Mouse (Mus musculus): ENCODE results near the gene Atpif1. TPM values are rescaled to one million over a fixed set of nuclear protein-coding genes. Genes with fewer than 3 reads are reported as not detected.

Atpif1 gene
- total RNA-seq, 2 experiments from 2014 or later: 584 to 591 TPM

DNA sequence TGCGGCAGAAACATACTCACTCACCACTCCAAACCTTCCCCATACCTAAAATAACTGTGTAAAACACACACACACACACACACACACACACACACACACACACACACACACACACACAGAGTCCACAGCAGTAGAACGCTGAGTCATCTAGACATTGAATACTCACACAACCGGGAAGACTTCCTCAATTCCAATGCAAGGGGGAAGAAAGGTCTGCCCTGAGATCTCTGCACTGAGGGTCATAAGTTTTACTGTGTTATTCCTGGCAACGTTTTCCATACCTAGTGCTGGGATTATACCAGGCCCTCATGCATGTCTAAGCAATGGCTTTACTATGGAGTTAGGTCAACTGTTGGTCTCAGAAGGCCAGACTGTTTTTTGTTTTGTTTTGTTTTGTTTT lies 4.1 kb downstream of the Atpif1 start:
- DNase-seq (ENCODE audit: low spot score in 2 of 2): no peak

DNA sequence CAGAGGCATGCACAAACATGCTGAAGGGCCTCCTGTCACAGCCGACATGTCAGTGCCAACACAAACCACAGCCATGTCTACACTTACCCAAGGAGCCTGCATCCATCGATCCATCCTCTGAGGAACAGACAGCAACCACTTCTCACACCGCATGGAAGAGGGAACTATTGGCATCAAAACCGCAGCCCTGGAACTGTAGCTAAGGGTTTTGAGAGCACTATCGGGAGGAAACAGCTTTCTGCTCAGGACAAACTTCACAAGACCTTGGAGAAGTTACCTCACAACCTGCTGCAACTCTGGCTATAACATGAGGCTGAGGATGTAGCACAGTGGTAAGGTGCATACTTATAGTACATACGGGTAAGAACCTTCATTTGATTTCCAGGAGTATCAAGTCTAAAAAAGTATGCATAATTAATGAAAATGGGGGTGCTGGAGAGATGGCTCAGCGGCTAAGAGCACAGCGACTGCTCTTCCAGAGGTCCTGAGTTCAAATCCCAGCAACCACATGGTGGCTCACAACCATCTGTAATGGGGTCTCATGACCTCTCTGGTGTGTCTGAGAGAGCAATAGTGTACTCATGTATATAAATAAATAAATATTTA lies 5.4 kb downstream of the Atpif1 start:
- no peak for DNase-seq (ENCODE audit: low spot score in 2 of 2)

DNA sequence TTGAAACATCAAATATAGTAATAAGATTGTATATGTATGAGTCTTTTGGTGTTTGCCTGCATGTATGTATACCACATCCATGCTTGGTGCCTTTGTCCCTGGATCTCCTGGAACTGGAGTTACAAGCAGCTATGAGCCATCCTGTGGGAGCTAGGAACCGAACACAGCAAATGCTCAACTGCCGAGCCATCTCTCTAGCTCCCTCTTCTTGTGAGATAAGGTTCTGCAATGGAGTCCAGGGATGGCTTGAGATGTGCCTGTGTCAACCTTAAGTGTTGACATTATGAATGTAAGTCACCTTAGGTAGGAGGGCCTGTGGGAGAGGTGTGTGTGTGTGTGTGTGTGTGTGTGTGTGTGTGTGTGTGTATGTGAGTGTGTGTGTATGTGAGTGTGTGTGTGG lies 6.8 kb downstream of the Atpif1 start:
- DNase-seq (ENCODE audit: low spot score in 2 of 2): no peak

DNA sequence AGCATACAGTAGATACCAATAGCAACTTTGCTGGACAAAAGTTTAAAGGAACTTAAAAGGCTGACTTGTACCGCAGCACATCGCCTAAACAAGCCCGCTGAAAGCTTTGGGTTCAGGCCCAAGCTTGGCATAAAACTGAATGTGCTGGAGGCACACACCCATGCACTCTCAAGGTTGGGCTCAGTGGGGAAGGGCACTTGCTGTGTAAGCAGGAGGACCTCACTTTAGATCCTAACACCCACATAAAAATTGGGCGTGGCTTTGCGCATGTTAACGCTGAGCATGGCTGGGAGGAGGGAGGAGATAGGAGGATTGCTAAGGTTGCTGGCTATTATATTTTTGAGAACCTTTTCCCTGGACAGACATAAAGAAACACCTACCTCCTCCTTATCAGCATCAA lies 8.7 kb downstream of the Atpif1 start:
- no peak for DNase-seq (ENCODE audit: low spot score in 2 of 2)

DNA sequence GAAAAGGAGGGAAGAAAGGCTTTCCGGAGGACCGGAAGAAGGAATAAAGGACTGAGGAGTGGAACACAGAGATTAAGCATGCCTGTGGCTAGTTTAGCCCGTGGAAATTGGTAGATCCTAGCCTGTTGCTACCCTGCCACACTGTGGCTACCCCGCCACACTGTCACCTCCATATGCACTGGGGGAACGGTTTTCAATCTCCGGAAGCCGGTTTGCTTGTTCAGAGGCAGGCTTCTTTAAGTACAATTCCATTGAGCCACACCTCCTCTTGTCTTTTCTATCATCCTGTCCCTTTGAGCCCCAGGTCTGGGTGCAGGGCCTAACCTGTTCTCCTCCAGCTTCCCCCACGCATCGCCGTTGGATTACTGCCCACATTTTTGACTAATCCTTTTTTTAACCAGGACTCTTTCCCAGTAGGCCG lies 9.1 kb downstream of the Atpif1 start:
- DNase-seq (ENCODE audit: low spot score in 2 of 2): no peak

DNA sequence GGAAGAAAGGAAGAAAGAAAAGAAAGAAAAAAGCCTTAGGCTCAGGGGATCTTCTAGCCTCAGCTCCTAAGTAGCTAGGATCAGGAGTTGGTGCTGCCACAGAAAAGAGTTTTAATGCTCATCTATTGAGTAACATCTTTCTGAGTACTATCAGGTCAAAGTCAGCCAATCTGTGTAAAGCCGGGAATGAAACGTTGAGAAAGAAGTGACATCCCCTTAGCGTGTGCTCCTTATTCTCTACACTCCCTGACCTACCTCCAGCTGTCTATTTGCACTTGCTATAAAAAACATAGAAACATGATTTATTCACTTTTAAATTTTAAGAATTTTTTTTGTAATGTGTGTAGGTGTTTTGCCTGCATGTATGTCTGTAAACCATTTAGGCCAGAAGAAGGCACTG lies 14.3 kb downstream of the Atpif1 start:
- no peak for DNase-seq (ENCODE audit: low spot score in 2 of 2)

DNA sequence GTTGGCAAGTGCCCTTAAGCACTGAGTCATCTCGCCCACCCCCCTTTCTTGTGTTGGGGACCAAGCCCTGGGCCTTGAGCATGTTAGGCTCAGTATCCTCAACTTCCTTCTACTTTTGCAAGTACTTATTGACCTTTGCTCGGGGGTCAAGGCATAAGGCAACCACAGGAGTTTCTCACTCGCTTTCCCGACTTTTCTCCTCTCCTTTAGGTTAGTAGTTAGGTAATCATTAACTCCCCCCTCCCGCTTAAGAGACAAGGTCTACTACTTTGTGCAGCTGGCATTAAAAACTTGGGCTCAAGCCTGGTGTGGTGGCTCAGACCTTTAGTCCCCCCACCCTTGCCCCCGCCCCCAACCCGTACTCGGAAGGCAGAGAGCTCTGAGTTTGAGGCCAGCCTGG lies 15.4 kb downstream of the Atpif1 start:
- DNase-seq (ENCODE audit: low spot score in 2 of 2): no peak

DNA sequence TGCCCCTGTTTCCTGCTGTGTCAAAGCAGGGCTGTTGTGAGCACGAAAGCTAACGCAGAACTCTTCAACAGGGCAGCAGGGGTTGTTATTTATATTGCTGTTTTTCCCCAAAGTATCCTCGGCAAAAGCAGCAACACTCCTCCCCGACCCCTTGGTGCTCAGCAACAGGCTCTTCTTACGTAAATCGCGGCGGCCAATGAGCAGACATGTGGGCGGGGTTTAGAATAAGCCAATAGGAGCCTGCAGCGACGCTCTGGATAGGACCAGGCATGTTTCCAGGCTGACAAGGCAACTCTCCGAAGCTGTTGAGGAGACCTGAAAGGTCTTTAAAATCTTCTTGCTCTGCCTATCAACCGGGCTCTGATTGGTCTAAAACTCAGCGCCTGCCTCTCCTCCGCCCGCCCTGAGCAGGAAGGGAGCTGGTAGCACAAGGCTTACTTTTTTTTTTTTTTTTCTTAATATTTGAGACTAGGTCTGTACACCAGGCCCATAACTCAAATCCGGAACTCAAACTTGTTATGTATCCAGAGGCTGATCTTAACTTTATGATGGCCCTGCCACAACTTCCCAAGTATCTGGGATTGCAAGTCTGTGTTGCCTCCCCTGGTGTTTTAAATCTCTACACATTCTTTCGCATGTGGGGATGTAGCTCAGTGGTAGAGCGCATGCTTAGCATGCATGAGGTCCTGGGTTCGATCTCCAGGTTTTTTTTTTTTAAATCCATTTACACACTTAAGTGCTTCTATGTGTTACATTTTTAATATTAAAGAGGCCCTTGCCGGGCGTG lies 17.9 kb downstream of the Atpif1 start:
- DNase-seq (ENCODE audit: low spot score in 2 of 2): peak; percentile 79 to 96

DNA sequence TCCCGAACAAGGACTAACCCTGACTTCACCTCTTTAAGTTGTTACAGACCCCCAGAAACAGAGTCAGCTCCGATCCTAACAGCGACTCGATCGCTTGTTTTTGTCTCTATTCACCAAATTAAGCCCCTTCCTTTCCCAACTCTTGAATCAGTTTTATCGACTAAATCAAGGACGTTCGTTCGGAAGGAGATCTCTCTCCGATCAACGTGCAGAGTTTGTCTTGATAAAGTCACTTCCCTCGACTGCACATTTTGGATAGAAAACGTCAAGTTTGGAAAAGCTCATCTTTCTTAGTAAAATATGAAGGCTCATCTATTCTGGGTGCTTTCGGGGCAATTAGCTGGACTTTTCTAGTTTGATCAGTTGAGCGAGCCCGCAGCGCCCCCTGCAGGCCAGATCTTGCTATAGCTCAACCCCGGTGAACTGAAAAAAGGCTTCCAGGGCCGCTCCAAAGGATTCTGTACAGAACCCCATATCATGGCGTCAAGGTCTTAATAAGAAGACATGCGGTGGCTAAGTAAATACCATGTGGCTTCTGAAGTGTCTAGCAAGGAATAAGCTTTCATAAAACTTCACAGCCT lies 18.8 kb downstream of the Atpif1 start:
- DNase-seq (ENCODE audit: low spot score in 2 of 2): peak; percentile 81 to 89

DNA sequence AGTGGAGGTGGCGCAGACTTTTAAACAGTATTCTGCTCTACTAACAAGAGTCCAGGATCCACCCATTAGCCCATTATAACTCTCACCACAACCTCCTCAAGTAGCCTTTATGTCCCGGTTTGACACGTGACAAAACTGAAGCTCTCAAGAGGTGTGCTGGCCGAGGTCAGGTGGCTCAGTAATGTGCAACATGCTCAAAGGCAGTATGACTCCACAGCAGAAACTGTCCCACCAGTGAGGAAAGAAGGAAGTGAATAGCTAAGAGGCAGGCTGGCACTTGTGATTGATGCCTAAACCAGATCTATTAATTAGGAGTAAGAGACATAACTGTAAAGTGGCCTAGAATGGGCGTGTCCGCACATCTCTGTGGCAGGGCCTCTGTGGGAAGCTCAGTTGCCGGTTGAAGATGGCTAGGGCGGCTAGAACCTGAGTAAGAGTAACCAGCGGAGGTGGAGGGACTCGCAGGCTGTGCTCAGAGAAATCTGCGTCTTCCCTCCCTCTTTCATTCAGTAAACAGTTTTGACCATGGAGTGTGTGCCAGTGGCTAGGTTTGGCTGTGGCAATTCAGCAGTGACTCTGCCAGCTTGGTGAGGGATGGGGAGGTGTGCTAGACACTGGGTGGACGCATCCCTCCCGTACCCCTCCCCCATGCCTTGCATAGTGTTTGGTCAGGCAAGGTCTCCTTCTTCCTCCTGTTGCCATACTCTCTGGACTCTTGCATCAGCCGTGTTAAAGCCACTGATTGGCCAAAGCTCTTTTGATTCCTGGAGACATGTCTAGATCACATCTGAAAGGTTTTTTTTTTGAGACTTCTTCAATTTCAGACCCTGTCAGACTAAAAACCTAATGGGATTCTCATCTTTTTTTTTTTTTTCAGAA lies 19.8 kb downstream of the Atpif1 start:
- DNase-seq (ENCODE audit: low spot score in 2 of 2): no peak

DNA sequence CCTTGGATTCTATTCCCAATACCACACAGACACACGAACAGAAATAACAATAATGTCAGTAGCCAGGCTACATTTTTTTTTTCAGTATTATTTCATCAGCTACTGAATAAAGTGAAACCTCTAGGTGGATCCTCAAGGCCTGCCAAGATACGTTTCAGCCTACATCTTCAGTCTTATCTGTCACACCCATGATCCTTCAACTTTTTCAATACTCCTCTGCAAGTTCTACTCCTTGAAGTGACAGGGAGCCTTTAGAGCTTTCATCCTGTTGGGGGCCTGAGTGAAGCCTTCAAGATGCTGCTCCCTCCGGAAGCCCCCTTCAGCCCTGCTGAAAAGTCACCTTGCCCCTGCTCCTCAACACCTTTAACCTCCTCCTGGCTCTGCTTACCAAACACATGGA lies 21.4 kb downstream of the Atpif1 start:
- no peak for DNase-seq (ENCODE audit: low spot score in 2 of 2)

DNA sequence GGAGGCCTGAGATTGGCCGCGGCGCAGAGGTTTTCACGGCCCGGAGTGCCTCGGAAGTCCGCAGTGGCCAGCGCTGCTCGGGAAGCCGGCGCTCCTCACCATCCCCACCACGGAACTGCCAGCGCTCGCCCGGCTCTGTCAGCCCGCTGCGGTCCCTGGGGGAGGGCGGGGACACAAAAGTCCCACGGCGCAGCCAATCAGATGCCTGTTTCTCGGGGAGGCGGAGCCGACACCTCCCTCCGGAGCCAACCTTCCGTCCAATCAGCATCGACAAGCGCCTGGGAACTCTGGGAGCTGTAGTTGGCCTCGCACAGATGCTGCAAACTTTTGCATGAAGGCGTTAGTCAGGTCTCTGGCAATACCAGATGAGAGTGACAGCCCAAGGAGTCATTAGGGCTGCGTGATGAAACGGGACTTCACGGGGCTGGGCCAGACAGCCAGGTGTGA lies 23.1 kb downstream of the Atpif1 start, which contains the start of gene Sesn2:
TSS of gene Sesn2 (minus strand) at position 150 of the 447 bp plus-strand sequence.
- DNase-seq (ENCODE audit: low spot score in 2 of 2): peak; percentile 94 to 98

DNA sequence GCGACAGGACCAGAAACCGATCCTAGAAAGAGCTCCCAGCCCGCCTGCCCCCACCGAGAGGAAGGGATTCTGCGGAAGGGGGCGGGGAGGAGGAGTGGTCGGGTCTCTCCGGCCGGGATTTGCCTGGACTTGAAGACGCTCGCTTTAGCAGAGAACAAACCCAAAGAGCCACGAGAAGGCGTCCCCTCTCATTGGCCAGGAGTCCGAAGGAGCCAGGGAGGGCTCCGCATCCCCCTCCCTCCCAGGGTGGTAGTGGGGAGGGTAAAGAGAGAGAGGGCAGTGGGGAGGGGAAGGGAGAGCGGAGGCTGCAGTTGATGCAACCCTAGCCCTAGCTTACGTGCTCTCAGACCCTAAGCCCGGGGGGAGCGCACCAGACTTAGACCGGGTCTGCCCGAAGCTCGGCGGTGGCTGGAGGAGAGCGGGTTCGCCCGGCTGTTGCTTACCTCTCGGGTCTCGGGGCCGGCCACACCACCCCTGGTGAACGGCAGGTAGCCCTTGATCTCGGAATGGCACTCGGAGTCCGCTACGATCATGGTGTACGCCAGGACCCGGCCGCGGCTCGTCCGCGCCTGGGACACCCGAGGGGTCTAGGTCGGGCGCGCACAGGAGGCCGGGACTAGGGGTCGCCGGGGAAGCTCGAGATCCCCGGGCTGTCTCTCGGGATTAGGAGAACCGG lies 23.7 kb downstream of the Atpif1 start:
- peak; percentile 48 to 73 for DNase-seq (ENCODE audit: low spot score in 2 of 2)

DNA sequence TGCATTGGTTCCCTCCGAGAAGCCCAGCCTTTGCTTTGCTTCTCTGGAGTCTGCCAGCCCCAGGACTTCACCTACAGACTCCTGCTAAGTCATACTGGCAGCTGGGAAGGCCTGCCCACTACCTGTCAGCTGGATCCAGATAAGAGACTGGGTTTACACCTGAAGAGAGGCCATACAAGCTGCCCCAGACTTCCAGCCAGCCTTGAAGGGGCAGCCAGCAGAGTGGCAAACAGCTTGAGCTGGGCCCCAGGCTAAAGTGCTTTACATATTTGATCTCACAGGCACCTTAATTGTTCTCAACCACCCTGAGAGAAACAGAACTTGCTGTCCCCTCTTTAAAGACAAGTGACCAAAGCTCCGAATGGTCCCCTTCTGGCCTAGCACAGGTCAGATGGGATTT lies 26.2 kb downstream of the Atpif1 start:
- no peak for DNase-seq (ENCODE audit: low spot score in 2 of 2)

DNA sequence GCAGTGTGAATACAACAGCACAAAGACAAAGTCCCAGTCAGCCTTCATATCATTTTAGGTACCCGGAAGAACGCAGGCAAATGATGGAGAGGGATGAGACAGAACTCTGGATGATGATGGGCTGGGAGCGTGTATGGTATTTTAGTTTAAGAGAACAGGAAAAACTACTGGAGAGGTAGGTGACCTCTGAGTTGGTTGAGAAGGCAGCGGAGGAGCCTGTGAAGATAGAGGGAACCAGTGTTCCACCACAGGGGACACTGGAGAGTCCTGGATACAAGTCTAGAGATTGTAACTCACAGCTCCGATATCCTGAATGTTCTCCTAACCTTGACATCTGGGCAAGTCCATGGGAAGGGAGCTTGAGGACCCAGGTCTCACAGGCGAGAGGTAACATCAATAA lies 27.2 kb downstream of the Atpif1 start:
- DNase-seq (ENCODE audit: low spot score in 2 of 2): no peak

DNA sequence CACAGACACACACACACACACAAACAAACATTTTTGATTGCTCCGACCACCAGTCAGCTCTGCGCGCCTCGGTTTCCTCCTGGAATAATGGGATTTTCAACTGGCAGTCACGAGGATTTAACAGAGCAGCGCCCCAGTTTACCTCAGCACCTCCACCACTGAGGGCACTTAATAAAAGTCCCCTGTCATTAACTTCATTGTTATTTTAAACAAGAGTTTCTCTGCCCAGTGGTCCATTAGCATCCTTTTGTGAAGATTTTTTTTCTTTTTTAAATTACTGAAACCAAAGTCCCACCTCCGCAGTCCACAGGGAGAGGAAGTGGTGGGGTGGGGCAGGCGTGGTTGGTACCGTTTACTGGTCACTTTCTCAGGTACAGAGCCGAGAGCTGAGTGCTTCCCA lies 27.7 kb downstream of the Atpif1 start:
- DNase-seq (ENCODE audit: low spot score in 2 of 2): no peak

DNA sequence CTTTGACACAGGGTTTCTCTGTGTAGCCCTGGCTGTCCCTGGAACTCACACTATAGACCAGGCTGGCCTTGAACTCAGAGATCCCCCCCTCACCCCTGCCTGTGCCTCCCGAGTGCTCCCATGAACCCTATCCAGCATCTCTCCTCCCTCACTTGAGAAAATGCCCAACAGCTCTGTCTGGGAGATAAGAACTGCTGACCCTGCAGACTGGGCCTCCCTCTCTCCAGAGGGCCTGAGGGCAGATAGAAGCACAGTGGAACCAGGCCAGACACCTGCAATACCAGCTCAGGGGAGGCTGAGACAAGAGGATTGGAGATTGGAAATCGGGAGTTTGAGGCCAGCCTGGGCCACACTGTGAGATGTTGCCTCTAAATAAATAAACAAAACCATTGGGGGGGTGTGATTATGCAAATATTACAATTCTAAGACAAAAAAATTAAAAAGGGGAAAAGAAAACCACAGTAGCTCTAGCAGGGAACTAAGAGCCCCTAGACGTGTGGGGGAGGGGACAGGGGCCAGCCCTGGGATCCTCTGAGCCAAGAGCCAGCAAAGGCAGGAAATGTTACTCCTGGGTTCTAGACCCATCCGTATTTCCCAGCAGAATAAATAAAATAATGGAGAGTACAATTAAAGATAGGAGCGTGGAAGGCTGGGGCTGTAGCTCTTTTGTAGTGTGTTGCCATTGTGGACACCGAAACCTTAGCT lies 28.3 kb downstream of the Atpif1 start:
- DNase-seq (ENCODE audit: low spot score in 2 of 2): no peak

DNA sequence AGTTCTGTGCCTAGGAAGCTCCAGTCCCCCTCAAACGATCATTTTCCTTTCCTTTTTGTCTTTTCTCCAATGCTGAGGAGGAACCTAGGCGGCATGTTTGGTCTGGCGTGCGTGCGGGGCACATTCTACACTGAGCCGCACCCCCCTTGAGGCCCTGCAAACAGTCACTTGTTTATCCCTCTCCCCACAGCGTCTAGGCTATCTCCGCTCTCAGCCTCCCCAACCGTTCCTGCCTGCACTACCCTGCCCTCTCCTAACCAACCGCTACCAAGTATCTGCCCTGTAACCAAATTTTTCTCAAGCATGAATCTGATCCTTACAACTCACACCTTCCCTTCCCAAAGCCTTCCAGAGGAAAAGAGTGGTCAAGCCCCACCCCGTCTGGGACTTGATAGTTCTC lies 30.1 kb downstream of the Atpif1 start:
- DNase-seq (ENCODE audit: low spot score in 2 of 2): no peak

DNA sequence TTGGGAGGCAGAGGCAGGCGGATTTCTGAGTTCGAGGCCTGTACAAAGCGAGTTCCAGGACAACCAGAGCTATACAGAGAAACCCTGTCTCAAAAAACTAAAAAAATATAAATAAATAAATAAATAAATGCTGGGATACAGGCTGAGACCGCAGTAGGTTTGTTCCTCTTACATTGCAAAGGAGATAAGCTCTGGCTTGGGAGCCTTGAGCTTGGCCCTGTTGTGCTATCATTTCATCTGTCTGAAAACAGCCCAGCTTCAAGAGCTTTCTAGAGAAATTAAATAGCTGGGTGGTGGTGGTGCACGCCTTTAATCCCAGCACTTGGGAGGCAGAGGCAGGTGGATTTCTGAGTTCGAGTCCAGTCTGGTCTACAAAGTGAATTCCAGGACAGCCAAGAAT lies 31.8 kb downstream of the Atpif1 start:
- DNase-seq (ENCODE audit: low spot score in 2 of 2): no peak

DNA sequence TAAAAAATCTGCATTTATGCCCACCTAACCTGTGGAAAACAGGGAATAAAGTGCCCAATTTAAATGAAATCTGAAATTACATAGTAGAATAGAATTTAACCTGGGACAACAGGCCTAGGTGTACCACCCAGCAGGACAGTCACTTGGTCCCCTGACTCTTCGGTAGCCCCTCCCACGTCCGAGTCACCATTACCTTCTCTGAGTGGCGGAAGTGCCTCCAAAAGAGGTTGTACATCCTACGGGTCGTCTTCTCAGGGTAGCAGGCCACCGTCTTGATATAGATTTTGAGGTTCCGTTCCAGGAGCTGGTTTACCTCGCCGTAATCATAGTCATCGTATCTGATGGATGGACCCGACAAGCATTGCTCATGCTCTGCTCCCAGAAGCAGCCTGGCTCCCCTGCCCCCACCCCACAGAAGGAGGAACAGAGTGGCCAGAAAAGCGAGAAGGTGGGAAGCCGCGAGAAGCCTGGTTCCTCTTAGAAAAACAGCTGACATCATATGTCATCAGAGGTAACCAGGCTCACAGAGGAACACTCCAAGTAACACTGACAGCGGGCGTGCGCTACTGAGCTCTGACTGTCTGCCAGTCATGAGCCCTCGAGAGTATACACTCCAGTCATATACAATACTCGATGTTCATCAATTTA lies 39.1 kb downstream of the Atpif1 start:
- peak; percentile 26 to 32 for DNase-seq (ENCODE audit: low spot score in 2 of 2)
